Mouse (Mus musculus): ENCODE results near the gene Mrpl45.

The Mrpl45 gene

GRCm38 (mm10) chr11:97363644-97363995 lies 48.1 kb downstream of the Mrpl45 start:
- DNase-seq (ENCODE audit: low read depth, low spot score), result no peak

GRCm38 (mm10) chr11:97365556-97365955 lies 50.0 kb downstream of the Mrpl45 start:
- DNase-seq (ENCODE audit: low read depth, low spot score), result no peak

GRCm38 (mm10) chr11:97368501-97368900 lies 53.0 kb downstream of the Mrpl45 start:
- DNase-seq (ENCODE audit: low read depth, low spot score), result no peak

DNA sequence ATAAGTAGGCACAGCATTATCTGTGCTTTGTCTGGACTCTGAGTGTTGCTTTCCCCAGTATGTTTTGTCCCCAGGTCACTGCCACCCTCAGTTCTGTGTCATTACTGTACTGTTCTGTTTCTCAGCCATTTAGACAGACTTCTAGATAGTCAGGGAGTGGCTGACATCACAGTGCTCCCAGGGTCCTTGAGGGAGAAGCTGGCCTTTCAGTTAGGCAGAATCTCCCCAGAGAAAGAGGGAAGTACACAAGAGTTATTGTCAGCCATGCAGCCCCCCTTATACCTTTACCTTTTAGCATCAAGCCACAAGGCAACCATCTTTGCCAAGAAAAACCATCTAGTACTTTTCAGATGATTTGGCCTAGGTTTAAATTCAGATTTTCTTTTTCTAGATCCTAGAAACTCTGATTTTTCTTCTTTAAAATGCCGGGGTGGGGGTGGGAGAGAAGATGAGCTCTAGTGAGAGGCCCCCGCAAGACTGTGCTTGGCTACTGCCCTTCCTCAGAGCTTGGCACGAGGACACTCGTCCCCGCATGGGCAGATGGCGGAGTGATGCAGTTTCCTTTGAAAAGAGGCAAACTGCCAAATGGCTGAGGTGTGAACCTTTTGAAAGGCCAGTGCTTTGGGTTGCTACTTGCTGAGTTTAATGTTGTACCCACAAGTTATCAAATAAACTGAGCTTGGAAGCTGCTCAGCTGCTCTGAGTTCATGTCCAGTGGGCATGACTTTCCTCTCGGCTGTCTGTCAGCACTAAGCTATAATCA lies 55.0 kb downstream of the Mrpl45 start:
- no peak for DNase-seq (ENCODE audit: low read depth, low spot score)

DNA sequence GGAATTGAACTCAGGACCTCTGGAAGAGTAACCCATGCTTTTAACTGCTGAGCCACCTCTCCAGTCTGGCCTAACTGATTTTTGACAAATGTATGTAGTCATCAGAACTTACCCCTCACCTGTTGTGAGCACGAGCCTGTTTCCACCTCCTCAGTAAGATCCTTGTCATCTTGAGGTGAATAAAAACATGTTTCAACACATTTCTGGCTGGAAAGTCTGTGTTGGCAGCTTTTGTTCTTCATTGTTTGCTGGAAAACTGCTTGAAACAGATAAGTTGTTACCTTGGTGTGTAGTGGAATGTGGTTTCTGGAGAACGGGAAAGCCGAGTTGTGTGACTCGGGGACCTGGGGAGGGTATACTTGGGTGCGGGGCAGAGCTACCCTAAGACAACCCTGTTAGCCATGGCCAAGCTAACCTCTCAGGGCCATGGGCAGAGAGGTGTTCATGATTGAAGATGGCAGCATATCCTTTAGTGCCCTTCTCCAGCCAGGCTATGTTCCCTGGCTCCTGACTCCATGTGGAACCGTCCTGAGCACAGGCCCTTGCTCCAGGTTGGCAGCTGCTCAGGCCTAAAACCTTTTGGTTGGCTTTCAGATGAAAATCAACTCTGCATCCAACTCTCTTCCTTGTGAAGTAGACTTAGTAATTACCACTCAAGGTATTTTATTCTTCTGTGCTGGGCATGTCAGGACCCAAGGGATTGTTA lies 56.8 kb downstream of the Mrpl45 start:
- DNase-seq (ENCODE audit: low read depth, low spot score), result no peak

- no peak for DNase-seq (ENCODE audit: low read depth, low spot score)
Observed at GRCm38 (mm10) chr11:97373402-97373801, 57.9 kb downstream of the Mrpl45 start.
